Mouse (Mus musculus) heart, adult 2 months (tissue): ENCODE data around the gene Tbc1d17.

Experiments used
- CTCF ChIP-seq: fragments of 200-600 bp; IDR thresholded peaks from 2 replicates; pipeline ENCODE4 v1.8.1; 2022; ENCODE audit warnings: antibody characterized with exemption, mild to moderate bottlenecking, moderate library complexity
- EP300 ChIP-seq: fragments of 200-500 bp; IDR thresholded peaks from 2 replicates; pipeline ENCODE4 v1.6.1; 2011; ENCODE audit warnings: low read depth, low read length, control low read depth; ENCODE audit not compliant: insufficient read depth
- POLR2A ChIP-seq: fragments of 200-500 bp; IDR thresholded peaks from 2 replicates; pipeline ENCODE4 v1.6.1; 2011; ENCODE audit warnings: mild to moderate bottlenecking, low read depth, low read length, control low read depth; ENCODE audit not compliant: insufficient read depth

DNA sequence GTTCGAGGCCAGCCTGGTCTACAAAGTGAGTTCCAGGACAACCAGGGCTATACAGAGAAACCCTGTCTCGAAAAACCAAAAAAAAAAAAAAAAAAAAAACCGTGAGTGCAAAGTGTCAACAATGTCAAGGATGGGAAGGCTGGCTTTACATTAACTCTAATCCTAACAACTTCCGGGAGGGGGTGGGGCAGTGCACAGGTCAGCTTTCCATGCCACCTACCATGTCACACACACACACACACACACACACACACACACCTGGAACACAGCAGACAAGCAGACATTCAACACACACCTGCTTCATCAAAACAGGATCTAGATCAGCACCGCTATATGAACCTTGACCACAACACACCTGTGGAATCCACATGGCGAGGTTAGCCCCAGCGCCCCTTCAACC is 41.3 kb upstream of the Tbc1d17 start:
- TF ChIP-seq POLR2A (no peak), CTCF (no peak), EP300 (no peak)
